Mouse (Mus musculus) adrenal gland, adult 18-20 months (tissue): ENCODE results near the gene Crybg2. TPM values are rescaled to one million over a fixed set of nuclear protein-coding genes. Genes with fewer than 3 reads are reported as not detected.

Source experiments
- DNase-seq, 2 experiments: peaks; one replicate each; pipeline ENCODE4 v3.0.0; 2021 to 2022; ENCODE audit warnings: low spot score in 2 of 2
- total RNA-seq, 2 experiments: library from RNA; stranded (reverse); gene quantifications; 1 replicate in 1 of 2; 2 replicates in 1 of 2; pipeline ENCODE4 v1.2.3; 2021

Crybg2 gene
- total RNA-seq, 2 experiments from 2014 or later = 0.13 TPM; not detected in 1

DNA sequence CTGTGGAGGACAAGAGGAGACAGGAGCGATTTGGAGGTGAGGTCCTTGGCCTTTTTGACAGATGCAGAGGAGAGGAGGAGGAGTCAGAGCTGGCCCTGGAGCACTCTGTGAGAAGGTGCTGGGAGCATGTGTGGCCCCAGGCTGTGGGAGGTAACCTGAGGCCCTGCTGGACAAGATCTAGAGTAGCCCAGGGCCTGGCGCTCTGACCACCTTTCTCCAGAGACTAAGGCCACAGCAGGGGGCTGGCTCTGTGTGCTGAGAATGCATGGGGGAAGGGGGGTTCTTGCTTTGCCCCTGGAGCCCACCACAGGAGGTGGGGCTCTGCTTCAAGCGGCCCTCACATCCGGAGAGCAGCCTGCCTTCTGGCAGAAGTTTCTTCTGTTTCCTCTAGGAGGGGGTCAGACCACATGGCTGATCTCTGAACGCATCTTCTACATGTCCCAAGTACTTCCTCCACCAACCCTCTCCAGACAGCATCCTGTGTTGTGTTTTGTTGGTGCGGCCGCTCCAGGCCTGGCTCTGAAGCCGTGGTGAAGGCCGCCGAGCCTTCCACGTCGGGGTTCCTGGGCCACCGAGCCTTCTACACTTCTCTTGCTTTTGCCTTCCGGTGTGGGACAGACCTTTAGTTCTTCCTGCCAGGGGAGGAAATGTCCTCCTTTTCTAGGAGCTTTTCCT, 57.6 kb downstream of the Crybg2 start:
- DNase-seq = no peak

DNA sequence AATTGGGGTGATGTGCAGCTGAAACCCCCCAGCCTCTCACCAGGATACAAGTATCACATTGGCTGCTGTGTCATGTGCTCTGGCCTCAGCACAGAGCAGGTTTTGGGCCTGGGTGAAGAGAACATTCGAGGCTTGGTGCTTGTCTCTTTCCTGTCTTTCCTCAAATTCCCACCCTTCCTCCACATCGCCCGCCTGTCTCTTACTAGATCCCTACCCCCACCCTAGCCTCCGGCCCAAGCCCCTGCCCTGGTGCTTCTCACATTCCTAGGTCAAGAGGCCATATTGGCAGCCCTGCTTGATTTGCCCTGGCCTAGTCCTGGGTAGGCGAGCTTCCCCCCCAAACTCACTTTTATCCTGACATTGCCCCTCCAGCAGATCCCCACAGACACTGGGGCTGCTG, 58.4 kb downstream of the Crybg2 start:
- no peak for DNase-seq

DNA sequence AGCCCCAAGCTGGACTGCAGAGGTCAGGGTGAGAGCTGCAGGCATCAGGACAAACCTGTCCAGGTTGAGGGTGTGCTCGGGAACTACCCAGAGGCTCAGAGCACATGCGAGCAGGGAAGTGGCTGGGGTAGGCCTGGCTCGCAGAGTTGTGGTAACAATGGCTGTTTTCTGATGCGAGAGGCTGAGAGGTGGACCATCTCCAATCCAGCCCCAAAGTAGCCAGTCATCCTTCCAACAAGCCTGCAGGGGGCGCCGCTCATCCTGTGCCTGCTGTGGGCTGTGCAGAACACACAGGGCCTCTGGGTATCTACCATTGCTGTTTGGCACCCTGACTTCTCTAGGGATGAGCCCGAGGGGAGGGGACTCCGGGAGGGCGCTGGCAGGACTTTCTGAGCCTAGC, 59.0 kb downstream of the Crybg2 start:
- no peak for DNase-seq

DNA sequence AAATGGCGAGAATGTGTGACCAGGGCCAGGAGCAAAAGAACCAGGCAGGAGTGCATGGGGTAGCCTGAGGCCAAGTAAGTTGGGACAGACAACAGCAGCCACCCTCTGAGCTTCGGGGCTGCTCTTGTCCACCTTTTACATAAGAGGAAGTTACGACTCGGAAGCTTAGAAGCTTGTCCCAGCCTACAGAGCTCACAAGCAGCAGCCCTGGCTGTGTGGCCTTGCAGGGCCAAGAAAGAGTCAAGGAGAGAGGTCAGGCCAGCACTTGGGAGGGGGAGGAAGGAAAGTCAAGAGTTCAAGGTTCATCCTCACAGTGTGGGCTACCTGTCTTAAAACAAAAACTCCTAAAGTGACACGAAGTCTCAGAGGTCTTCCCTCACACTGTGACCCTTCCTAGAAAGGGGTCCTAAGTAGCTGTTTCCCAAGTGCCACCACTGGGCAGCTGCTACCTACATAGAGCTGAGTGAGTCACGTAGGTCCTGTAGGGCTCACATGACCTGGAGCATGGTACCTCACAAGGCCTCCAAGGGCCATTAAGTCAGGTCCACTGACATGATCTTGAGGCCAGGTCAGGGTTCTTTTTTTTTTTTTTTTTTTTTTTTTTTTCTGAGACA, 59.7 kb downstream of the Crybg2 start:
- DNase-seq = no peak

DNA sequence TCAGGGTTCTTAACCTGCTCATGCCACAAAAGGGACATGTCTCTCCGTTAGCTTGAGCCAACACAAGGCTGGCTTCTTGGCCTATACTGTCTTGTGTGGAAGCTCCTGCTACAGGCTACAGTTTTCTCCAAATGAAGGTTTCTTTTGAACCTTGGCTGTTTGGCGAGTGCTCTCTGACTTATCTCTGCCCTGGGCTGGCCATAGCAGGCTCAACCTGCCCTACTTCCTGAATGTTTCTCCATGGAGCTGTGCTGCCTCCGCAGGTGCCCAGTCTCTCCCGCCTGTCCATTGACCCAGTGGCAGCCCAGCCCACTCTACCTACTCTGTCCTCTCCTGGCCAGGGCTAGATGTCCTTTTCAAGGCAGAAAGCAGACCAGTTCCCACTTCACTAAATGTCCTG, 60.3 kb downstream of the Crybg2 start:
- no peak for DNase-seq

DNA sequence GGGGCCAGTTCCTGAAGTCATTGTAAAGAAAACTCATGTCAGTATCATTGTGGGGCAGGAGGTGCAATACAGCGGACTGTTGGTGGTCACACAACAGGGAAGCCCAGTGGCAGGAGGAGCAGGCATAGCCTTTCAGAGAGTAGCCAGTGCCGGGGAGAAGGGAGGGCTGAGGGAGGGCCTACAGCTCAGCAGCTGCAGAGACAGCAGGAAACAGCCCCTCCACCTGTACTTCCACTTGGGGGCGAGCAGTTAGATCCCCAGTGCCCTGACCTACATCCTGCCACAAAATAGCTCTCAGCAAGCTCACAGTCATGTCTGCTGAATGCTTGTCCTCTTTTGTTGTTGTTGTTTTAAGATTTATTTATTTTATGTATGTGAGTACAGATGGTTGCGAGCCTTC, 61.0 kb downstream of the Crybg2 start:
- no peak for DNase-seq

DNA sequence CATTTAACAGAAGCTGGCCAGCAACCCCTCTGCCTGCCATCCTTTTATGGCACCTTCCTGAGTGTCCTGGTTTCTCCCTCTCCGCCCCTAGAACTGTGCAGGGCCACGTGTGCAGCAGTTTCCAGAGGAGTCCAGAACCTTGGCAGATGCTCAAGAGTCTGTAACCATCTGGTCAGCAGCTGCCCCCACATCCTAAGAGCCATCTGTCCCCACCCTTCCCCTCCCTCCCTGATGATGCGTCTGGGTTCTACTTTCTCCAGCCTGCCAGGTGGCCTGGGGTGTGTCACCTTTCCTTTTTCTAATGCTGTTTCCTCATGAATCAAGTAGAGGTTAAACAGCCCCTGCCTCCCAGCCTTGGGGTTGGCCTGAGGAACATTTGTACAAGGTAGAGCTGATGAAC, 61.7 kb downstream of the Crybg2 start:
- DNase-seq = no peak

DNA sequence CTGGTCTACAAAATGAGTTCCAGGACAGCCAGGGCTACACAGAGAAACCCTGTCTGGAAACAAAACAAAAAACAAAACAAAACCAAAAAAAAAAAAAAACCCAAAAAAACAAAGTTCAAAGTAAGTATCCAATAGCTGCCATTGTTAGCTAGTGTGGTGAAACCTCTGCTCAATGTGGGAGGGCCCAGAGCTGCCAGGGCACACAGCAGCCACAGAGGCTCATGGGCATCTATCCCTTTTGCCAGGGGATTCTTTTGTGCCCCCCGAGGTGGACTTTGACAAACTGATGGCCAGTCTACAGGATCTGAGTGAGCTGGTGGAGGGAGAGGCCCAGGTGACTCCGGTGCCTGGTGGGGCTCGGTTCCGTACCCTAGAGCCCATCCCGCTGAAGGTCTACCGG, 62.5 kb downstream of the Crybg2 start:
- DNase-seq = no peak

DNA sequence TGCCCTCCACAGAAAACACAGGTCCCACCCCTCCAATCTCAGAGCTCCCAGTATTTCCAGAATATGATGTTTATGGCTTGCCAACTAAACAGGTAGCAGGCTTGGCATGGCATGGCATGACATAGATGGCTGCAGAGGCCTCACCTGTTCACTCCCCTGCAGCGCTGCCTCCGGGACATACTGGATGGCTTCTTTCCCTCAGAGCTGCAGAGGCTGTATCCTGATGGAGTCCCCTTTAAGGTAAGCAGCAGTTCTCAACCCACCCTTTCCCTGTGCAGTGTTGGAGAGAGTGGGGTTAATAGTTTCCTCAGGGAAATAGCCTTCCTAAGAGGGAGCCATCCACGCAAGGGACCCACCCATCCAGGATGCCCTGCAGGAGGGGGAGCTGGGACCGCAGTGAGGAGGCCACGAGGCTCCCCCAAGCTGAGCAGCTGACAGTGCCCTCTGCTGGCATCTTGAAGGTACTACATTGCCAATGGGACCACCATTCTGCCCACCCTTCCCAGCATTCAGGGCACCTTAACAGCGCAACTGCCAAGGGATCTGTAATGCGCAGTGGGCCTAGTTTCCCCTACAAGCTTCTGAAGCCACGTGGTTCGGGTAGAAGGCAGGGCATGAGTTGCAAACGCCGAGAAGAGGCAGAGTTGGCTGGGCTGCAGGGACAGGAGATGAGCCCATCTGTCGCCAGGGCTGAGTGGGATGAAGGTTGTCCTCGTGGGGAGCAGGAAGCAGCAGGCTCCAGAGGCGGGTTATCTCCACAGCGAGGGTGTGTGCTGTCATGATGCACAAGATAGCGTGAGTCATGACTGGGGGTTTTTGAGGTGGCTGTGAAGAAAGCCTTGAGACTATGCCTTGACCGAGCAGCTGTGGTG, 63.3 kb downstream of the Crybg2 start:
- DNase-seq = peak in 1 of 2 experiments; percentile 45

DNA sequence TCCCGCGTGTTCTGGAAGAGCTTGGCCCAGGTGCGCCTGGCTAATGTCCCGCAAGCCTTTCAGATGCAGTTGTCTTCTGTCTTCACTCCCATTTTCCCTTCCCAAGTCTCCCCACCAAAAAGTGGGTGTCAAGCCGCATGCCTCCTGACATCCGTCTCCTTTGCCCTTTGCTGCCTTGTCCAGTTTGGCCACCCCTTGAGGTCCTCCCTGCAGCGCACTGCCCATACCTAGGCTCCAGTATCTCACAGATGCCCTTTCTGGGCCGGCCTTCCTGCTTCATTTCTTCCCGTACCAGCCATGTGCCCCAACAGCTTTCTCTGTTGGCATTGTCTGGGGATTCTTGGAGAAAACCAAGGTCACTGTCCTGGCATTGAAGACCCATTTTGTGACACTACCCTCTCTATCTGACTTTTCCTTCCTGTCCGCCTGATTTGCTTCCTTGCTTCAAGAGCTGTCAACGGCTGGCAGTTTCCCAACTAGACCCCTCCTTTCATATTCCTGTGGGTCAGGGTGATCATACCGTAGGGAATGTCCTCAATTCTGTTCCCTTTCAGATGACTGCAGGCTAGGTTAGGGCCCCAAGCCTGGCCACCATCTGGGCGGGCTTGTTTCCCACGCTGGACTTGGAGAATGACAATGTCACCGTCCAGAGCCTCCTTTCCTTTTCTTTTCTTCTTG, 64.9 kb downstream of the Crybg2 start:
- no peak for DNase-seq

DNA sequence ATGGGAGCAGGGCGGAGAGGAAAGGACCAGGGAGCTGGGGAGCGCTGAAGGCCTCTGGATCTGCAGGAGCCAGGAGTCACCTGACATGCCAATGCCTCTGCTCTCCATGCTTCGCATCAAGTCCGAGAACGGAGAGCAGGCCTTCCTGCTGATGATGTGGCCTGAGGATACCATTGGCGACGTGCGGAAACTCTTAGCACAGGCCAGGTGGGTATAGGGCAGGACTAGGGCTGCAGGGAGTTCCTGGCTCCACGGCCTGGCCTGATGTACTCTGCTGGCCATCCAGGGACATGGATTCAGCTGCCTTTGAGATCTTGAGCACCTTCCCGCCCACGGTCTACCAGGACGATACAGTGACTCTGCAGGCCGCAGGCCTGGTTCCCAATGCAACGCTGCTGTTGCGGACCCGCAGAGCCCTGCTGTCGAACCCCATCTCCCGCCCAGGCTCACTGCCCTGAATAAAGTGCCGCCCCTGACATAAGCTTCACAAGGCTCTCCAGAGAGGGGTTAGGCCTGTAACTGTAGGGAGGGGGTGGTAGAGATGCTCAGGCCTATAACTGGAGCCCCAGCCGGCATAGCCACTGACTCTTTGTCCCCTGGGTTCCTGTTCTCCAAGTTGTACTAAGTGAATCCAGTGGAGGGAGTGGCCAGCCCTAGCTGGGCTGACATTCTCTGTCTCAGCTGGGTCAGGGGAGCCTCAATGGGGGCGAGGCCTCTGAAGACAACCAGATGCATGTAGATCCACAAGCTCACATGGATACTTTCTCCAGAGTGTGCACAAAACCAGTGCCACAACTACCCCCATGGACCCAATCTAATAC, 65.9 kb downstream of the Crybg2 start:
- DNase-seq = no peak

DNA sequence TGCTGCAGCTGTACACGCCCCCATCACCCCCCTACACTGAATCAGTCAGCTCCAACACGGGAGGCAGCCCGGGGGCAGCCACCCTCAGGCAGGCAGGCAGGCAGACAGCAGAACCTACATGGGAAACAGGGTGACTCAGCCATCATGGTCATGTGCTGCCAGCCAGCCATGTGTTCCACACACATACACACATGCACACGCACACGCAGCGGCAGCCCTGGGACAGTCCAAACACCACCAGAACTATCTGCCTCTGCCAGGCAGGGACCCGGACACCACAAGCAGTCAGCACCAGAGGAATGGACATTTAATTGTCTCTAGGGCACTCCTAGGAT, 66.5 kb downstream of the Crybg2 start:
- no peak for DNase-seq

DNA sequence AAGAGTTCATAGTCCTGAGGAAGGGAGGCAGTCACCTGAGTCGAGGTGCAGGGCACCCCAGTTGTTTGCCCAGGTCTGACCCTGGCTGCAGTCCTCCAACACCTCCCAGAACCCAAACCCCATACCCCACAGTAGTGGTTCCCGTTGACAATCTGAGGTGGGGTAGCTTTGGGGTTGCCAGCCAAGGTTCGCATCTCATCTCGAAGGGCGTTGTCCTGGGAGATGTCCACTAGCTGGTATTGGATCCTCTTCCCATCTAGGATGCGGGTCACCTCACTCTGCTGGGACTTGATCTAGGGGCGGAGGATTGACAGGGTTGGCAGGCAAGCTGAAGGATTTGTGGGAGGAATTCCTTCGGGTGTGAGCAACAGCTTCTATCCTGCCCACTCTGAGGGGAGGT, 67.2 kb downstream of the Crybg2 start:
- DNase-seq = no peak

DNA sequence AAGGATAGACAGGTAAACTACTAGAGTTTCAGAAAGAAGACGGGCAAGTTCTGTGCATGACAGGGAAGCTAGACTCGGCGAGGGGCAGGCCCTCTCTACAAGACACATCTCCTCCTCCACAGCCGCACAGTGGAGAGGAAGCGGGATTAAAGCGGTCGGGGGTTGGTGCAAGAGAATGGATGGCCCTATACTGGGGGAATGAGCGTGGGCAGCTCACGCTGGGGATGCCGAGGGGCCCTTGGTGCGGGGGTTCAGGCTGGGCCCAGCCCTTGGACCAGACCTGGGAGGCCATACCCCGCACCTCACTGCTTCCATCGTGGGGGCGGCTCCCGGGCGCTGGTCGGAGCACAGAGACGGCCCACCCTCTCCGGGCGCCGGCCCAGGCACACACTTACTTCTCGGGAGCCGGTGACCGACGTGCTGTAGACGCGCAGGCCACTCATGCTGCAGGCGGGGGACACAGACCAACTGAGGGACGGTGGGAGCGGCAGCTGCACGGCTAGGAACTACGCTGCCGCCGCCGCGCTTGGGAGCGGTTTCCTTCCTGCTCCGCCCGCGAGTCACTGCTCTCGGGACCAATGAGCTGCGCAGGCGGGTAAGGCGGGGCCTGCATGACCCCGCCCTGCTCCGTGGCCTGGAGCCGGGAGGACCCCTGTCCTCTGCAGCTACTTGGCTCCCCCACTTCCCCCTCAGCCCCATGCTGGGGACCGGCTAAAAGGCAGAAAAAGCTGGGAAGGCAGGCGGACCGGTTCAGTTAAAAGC, 67.8 kb downstream of the Crybg2 start, which contains the start of gene Sh3bgrl3:
Gene Sh3bgrl3 (minus strand): TSS at position 569 of the 762 bp plus-strand sequence.
- DNase-seq = peak; percentile 82 to 86

DNA sequence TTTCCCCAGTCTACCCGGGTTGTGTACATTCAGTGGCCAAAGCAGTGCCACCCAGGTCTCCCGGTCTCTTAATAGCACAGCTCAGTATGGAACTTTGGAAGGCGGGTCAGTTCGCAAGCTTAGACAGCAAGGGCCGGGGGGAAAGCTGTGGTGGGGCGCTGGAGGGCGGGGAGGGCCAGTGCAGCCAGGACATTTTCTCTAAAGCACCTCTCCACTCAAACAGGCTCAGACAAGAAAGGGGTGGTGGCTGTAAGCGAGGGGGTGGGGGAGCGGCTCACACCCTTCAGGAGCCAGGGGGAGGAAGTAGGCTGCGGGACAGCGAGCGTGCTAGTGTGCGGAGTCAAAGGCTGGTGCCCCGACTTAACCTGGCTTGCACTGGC, 68.4 kb downstream of the Crybg2 start:
- DNase-seq = peak in 1 of 2 experiments; percentile 21

DNA sequence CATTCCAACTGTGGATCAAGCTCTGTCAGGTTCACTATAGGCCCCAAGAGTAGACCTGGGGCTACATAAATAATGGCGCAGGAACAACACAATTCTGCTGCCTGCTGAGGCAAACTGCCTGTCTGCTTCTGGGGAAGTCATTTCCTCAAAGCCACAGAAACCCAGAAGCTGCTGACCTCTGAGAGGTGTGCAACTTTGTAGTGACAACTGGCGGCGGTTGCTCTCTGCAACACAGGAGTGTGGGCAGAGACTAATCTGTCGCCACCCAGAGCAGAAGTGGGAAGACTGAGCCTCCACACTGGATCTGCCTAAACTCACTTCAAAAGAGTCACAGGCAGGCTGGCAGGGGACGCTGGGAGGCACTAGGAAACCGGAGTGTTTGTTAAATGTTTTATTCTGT, 68.9 kb downstream of the Crybg2 start:
- DNase-seq = peak in 1 of 2 experiments; percentile 19

DNA sequence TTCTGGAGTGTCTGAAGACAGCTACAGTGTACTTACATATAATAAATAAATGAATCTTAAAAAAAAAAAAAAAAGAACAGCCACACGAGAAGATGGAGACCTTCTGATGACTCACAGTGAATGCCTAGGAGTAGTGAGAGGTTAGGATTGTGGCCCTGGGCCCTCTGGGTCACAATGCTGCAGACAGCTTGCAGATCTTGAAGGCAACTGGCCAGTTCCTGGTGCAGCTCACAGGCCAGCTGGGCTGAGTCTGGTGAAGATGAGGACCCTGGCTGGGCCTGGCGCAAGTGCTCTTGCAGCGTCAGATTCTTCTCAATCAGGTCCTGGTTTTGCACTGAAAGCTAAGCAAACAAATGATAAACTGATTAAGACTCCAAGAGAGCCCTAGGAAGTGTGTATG, 71.5 kb downstream of the Crybg2 start:
- DNase-seq = no peak

DNA sequence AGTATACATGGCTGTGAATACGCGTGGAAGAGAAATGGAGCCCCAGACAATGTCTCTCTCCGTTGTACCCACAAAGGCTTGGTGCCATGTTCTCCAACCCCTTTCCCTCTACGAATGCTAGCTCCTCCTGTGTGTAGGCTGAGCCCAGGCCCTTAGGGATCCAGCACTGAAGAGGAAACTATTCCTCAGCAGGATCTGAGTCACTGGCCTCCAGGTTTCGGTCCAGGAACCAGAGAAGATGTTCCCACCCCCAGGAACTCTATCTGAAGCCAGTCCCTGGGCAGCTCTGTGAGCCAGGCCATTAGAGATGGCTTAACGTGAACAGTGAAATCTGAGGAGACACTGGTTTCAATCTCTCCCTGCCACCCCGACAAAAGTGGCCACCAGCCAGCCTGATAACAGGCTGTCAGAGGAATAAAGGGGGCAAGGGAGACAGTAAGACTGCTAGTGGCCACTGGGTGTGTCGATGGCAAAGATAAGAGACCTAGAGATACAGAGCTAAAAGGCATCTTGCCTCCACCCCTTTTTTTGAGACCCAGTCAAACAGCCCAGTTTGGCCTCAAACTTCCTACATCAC, 72.0 kb downstream of the Crybg2 start:
- no peak for DNase-seq

DNA sequence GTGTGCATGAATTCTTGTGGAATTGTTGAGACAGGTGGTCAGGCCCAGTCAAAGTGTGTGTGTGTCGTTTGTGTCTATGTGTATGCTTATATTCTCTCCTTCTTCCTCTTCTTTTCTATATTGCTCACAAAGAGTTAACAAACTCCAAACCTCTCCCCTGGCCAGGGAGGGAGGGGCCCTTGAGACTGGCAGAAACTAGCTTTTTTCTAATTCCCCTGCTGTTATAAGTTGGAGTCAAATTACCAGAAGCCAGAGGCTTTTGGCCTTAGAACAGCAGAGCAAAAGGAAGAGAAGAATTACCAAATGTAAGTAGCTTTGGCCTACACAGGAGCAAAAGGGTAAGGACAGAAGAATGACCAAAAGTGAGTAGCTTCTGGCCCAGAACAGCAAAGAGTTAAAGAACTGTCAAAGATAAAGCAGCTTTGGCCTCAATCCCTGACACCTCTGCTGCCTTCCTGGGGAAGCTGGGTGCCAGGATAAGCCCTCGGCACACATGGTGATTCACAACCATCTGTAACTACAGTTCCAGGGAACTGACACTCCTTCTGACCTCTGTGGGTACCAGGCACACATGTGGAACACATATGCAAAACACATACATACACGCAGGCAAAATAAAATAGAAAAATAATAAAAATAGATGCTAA, 75.8 kb downstream of the Crybg2 start:
- no peak for DNase-seq
